Mouse (Mus musculus): ENCODE results near the gene Akap13.

- no peak for TF ChIP-seq CTCF (IDR thresholded peaks at IDR 0.05; ENCODE audit: insufficient read depth, low read length)
- no peak for TF ChIP-seq POLR2A (IDR thresholded peaks at IDR 0.05; ENCODE audit: borderline replicate concordance, extremely low read depth, low read depth, low read length)
Observed at GRCm38 (mm10) chr7:75558225-75558624, 102.9 kb downstream of the Akap13 start.
